Mouse (Mus musculus): ENCODE results near the gene Tmprss4. TPM values are rescaled to one million over a fixed set of nuclear protein-coding genes. Genes with fewer than 3 reads are reported as not detected.

Tmprss4 gene
- polyA plus RNA-seq, 1 experiment from 2014 or later, result 17.9 TPM

DNA sequence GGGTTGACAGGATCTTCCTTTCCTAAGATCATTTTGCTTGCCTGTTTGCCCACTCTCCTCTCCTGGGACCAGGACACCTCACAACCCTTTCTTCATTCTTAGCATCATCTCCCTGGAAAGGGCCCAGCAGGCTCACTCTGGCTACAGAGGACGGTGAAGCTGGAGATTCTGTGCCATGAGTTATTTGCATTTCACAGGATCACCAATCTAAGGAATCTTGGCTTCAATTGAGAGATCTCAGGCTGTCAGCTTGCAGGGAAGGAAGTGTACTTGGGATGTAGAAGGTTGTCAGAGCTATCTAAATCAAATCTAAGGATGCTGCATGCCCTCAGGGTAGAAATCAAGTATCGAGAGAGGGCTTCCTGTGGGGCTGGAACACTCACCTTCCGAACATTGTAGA lies 30.4 kb downstream of the Tmprss4 start:
- Histone ChIP-seq H3K9me3 (ENCODE audit: low read length) (no peaks in the 10 kb centered on the region), H3K27me3 (replicated peaks; ENCODE audit: insufficient read depth, low read length) (no peaks in the 10 kb centered on the region), H3K4me3 (ENCODE audit: low read depth, low read length) (no peak overlapping the region), H3K36me3 (ENCODE audit: insufficient read depth, low read length) (no peaks in the 10 kb centered on the region), H3K4me1 (ENCODE audit: insufficient read depth, low read depth, low read length) (no peaks in the 10 kb centered on the region), H3K4me2 (replicated peaks; ENCODE audit: low read depth, low read length) (no peak overlapping the region), H3K9ac (replicated peaks; ENCODE audit: low read depth) (no peak overlapping the region), H3K27ac (ENCODE audit: low read length) (no peak overlapping the region)
- 44% methylated on average over 3 of the region's 3 CpGs for WGBS
- TF ChIP-seq EP300 (IDR thresholded peaks at IDR 0.05) (no peak), CTCF (IDR thresholded peaks at IDR 0.05) (no peak)
- no peak for ATAC-seq
- DNase-seq (ENCODE audit: low spot score), result no peak

- H3K9ac ChIP-seq (replicated peaks; ENCODE audit: low read depth), result no peak overlapping the region
- no peak overlapping the region for H3K27ac ChIP-seq (ENCODE audit: low read length)
- TF ChIP-seq EP300 (IDR thresholded peaks at IDR 0.05) (no peak), CTCF (IDR thresholded peaks at IDR 0.05) (no peak)
- H3K4me2 ChIP-seq (replicated peaks; ENCODE audit: low read depth, low read length), result no peak overlapping the region
- ATAC-seq (no peak), DNase-seq (ENCODE audit: low spot score) (no peak)
- WGBS, result 74% methylated on average over 1 of the region's 1 CpGs
- H3K36me3 ChIP-seq (ENCODE audit: insufficient read depth, low read length), result no peaks in the 10 kb centered on the region
- H3K4me1 ChIP-seq (ENCODE audit: insufficient read depth, low read depth, low read length), result no peaks in the 10 kb centered on the region
- H3K4me3 ChIP-seq (ENCODE audit: low read depth, low read length), result no peak overlapping the region
- H3K27me3 ChIP-seq (replicated peaks; ENCODE audit: insufficient read depth, low read length), result no peaks in the 10 kb centered on the region
- no peaks in the 10 kb centered on the region for H3K9me3 ChIP-seq (ENCODE audit: low read length)
Observed at GRCm38 (mm10) chr9:45171073-45171610, 32.8 kb downstream of the Tmprss4 start.

GRCm38 (mm10) chr9:45170150-45170549 lies 33.7 kb downstream of the Tmprss4 start:
- no peaks in the 10 kb centered on the region for H3K36me3 ChIP-seq (ENCODE audit: insufficient read depth, low read length)
- WGBS, result 79% methylated on average over 5 of the region's 5 CpGs
- DNase-seq (ENCODE audit: low spot score) (no peak), ATAC-seq (no peak)
- H3K9me3 ChIP-seq (ENCODE audit: low read length), result no peaks in the 10 kb centered on the region
- no peaks in the 10 kb centered on the region for H3K27me3 ChIP-seq (replicated peaks; ENCODE audit: insufficient read depth, low read length)
- TF ChIP-seq CTCF (IDR thresholded peaks at IDR 0.05) (no peak), EP300 (IDR thresholded peaks at IDR 0.05) (no peak)
- no peak overlapping the region for H3K27ac ChIP-seq (ENCODE audit: low read length)
- H3K4me3 ChIP-seq (ENCODE audit: low read depth, low read length), result no peak overlapping the region
- H3K4me2 ChIP-seq (replicated peaks; ENCODE audit: low read depth, low read length), result no peak overlapping the region
- no peak overlapping the region for H3K9ac ChIP-seq (replicated peaks; ENCODE audit: low read depth)
- H3K4me1 ChIP-seq (ENCODE audit: insufficient read depth, low read depth, low read length), result no peaks in the 10 kb centered on the region

DNA sequence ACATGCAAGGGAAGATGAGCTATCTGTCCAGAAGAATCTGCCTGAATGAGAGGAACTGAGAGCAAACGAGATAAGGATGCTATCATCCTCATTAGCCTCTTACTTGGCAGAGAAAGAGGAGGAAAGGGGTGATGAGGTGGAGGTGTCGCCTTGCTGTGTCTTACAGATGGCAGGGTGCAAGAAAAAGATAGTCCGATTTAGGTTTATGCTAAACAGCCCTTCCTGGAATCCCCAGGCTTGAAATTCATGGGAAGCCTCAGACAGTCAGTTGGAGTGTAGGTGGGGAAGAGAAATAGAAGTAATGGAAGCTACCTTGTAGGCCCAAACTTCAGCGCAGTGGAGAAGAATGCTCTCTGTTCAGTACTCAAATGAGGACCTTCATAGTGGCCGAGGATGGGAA lies 36.0 kb downstream of the Tmprss4 start:
- Histone ChIP-seq H3K4me1 (ENCODE audit: insufficient read depth, low read depth, low read length) (no peaks in the 10 kb centered on the region), H3K4me2 (replicated peaks; ENCODE audit: low read depth, low read length) (no peak overlapping the region), H3K9ac (replicated peaks; ENCODE audit: low read depth) (no peak overlapping the region), H3K27me3 (replicated peaks; ENCODE audit: insufficient read depth, low read length) (no peaks in the 10 kb centered on the region), H3K27ac (ENCODE audit: low read length) (no peak overlapping the region), H3K4me3 (ENCODE audit: low read depth, low read length) (no peak overlapping the region), H3K9me3 (ENCODE audit: low read length) (no peaks in the 10 kb centered on the region), H3K36me3 (ENCODE audit: insufficient read depth, low read length) (no peaks in the 10 kb centered on the region)
- DNase-seq (ENCODE audit: low spot score), result no peak
- ATAC-seq, result no peak
- WGBS, result 58% methylated on average over 5 of the region's 5 CpGs
- TF ChIP-seq EP300 (IDR thresholded peaks at IDR 0.05), result no peak

GRCm38 (mm10) chr9:45153361-45153760 lies 50.5 kb downstream of the Tmprss4 start:
- no peak overlapping the region for H3K9ac ChIP-seq (replicated peaks; ENCODE audit: low read depth)
- ATAC-seq, result no peak
- H3K27ac ChIP-seq (ENCODE audit: low read length), result no peak overlapping the region
- no peak overlapping the region for H3K4me2 ChIP-seq (replicated peaks; ENCODE audit: low read depth, low read length)
- WGBS, result 49% methylated on average over 7 of the region's 7 CpGs
- H3K4me1 ChIP-seq (ENCODE audit: insufficient read depth, low read depth, low read length), result no peaks in the 10 kb centered on the region
- H3K9me3 ChIP-seq (ENCODE audit: low read length), result no peaks in the 10 kb centered on the region
- TF ChIP-seq CTCF (IDR thresholded peaks at IDR 0.05), result no peak
- no peak for TF ChIP-seq EP300 (IDR thresholded peaks at IDR 0.05)
- no peak for DNase-seq (ENCODE audit: low spot score)
- H3K4me3 ChIP-seq (ENCODE audit: low read depth, low read length), result no peak overlapping the region
- no peaks in the 10 kb centered on the region for H3K36me3 ChIP-seq (ENCODE audit: insufficient read depth, low read length)
- H3K27me3 ChIP-seq (replicated peaks; ENCODE audit: insufficient read depth, low read length), result no peaks in the 10 kb centered on the region

DNA sequence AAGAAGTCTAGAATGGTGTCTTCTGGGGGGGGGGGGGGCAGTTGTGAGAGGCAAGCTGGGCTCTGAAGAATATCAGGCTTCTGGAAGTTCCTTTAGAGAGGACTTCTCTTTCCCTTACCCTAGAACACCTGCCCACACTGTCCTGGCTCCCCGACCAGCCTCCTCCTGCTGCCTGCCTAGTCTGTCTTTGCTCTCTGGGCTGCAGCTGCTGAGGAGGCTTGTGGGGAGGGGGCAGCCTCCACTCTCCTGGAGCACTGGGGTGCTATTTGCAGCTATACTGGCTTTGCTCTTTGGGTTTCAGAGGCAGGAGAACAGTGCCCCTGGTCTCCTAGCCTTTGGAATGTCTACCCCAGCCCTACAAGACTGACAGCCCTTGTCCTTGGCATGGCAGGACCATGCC lies 53.0 kb downstream of the Tmprss4 start:
- Histone ChIP-seq H3K27ac (ENCODE audit: low read length) (no peak overlapping the region), H3K4me1 (ENCODE audit: insufficient read depth, low read depth, low read length) (no peaks in the 10 kb centered on the region), H3K9ac (replicated peaks; ENCODE audit: low read depth) (no peak overlapping the region), H3K36me3 (ENCODE audit: insufficient read depth, low read length) (no peaks in the 10 kb centered on the region), H3K4me2 (replicated peaks; ENCODE audit: low read depth, low read length) (no peak overlapping the region), H3K4me3 (ENCODE audit: low read depth, low read length) (no peak overlapping the region), H3K9me3 (ENCODE audit: low read length) (no peaks in the 10 kb centered on the region), H3K27me3 (replicated peaks; ENCODE audit: insufficient read depth, low read length) (peaks cover 2% of the 10 kb centered on the region; the same call in 1 of the 2 replicates)
- DNase-seq (ENCODE audit: low spot score) (no peak), ATAC-seq (no peak)
- WGBS, result 36% methylated on average over 1 of the region's 1 CpGs
- TF ChIP-seq EP300 (IDR thresholded peaks at IDR 0.05) (no peak), CTCF (IDR thresholded peaks at IDR 0.05) (no peak)

GRCm38 (mm10) chr9:45146267-45146597 lies 57.7 kb downstream of the Tmprss4 start:
- 2% methylated on average over 5 of the region's 5 CpGs for whole genome bisulfite sequencing
- H3K9me3 ChIP-seq (ENCODE audit: low read length), result no peaks in the 10 kb centered on the region
- no peaks in the 10 kb centered on the region for H3K4me1 ChIP-seq (ENCODE audit: insufficient read depth, low read depth, low read length)
- no peak overlapping the region for H3K27ac ChIP-seq (ENCODE audit: low read length)
- peak; percentile 51 for DNase-seq (ENCODE audit: low spot score)
- H3K27me3 ChIP-seq (replicated peaks; ENCODE audit: insufficient read depth, low read length), result peaks cover 21% of the 10 kb centered on the region
- ATAC-seq, result no peak
- no peak overlapping the region for H3K9ac ChIP-seq (replicated peaks; ENCODE audit: low read depth)
- H3K36me3 ChIP-seq (ENCODE audit: insufficient read depth, low read length), result no peaks in the 10 kb centered on the region
- H3K4me2 ChIP-seq (replicated peaks; ENCODE audit: low read depth, low read length), result peak overlapping the region; percentile 45
- peak; percentile 89 for TF ChIP-seq CTCF (IDR thresholded peaks at IDR 0.05)
- TF ChIP-seq EP300 (IDR thresholded peaks at IDR 0.05), result no peak
- H3K4me3 ChIP-seq (ENCODE audit: low read depth, low read length), result peak overlapping the region; percentile 14; the same call in 1 of the 2 replicates
